Mouse (Mus musculus): Measurements from ENCODE around the gene Uba1.

GRCm38 (mm10) chrX:20691566-20691965, 33.4 kb downstream of the Uba1 start:
- no peak for TF ChIP-seq CTCF (IDR thresholded peaks at IDR 0.05; ENCODE audit: borderline replicate concordance, insufficient read depth, low read depth, low read length)
- TF ChIP-seq POLR2A (IDR thresholded peaks at IDR 0.05; ENCODE audit: borderline replicate concordance, insufficient read depth, low read length): no peak

Measured in cerebellum, adult 2 months (tissue).